Mouse (Mus musculus) 3134 (cell line): ENCODE measurements around the gene Nat10.

Experiments used
- DNase-seq: peaks from one replicate; pipeline ENCODE4 v3.0.0-alpha.2; 2011; ENCODE audit warnings: low spot score; ENCODE audit not compliant: insufficient read length; ENCODE audit errors: extremely low read depth

Gene Nat10

DNA sequence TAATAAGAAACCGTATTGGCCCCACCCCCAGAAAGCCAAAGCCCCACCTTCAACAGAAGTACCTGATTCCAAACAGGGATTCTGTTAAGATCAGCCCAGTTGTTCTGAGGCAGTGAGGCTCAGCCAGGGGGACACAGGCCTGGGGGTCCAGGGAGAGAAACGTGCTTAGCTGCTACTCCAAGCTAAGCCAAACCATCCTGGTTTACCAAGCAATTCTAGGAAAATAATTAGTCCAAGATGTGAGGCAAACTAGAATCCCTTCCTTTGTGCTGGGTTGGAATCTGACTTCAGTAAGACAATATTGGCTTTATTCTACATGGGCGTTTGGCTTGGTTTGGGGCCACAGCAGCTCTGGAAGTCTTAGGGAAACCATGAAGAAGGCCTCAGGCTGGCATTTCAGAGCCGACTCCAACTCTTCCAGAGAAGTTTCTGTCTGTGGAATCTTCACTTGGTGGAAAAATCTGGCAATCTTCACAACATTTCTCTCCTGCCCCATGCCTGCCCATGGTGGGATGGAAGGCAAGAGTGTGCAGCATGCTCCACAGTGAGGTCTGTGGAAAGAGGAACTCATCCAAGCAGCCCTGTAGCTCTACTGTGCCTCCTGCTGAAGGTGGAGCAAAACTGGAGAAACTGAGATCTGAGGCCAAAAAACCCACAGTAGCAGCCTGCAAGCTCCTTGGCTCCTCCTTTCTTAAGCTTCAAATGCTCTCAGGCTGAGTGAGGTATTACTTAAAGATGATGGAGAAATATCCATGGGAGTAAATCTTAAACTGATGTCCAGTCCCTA, 66.1 kb downstream of the Nat10 start:
- DNase-seq = no peak

DNA sequence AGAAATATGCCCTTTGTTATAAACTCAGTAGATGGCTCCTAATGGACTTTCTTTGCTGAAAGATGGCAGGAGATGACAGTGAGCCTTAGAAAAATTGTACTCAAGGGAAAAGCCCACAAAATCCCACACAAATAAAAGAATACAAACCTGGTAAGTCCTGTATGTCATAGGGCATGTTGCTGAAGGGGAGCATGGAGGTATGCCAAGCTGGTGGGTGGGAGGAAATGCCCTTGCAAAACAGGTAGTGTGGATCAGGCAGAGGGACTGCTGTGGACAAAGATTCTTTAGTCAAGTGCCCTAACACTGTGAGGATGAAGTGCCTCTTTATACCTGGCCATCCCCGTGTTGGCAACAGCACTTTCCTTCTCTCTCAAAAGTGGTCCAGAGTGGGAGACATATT, 68.3 kb downstream of the Nat10 start:
- DNase-seq = no peak

- no peak for DNase-seq
Measured at GRCm38 (mm10) chr2:103691278-103691677, 69.8 kb downstream of the Nat10 start.

DNA sequence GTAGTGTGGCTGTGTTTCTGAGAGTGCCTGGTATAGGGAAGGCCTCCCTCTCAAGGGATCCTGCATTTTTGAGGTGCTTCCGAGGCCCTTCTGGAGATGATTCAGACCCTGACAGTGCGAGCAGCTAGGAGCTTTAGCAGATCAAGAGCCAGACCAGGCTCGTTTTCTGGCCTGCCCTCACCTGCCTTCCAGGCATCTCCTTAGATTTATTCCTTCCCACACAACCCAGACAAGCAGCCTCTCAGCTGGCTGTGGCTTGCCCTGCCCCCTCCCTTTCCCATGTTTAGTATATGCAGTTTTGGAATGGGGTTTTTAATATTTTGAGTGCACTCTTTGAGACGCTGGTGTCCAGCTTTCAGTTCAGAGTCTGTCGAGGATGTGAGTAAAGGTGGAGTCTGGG, 70.2 kb downstream of the Nat10 start:
- no peak for DNase-seq

DNA sequence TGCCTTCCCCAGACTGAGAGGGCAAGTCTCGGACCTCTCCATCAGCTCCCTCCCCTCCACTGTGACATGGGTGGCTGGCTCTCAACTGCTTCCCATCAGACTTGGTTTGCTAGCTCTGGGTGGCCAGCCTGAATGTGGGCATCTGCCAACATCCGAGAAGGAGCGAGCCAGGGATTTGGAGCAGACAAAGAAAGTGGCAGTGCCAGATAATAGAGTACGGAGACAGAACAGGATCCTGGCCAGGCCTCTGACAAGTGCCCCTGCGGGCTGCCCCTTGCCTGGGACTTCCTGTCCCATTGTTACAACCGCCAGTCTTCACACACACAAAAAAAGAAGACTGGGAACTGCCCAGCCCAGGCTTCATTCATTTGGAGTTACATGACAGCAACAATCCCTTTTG, 70.6 kb downstream of the Nat10 start:
- DNase-seq = peak; percentile 62

DNA sequence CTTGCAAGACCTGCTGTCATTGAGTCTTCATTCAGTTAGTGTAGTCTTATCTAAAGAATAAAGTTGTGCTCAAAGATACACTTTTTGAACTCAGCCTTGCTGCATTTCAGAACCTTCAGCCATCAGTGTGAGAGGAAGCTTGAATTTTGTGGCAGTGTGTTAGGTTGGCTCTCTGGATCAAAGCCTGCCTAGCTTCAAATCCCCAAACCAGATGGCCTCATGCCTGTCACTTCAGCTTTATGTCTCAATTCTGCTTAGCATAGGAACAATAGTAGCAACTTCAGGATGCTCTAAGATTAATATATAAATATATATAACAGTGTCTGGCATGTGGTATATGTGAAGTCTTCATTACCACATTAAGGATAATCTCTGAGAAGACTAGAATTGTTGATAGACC, 73.2 kb downstream of the Nat10 start:
- DNase-seq = no peak

GRCm38 (mm10) chr2:103687143-103687542, 73.9 kb downstream of the Nat10 start:
- peak; percentile 78 for DNase-seq

GRCm38 (mm10) chr2:103685581-103685980, 75.5 kb downstream of the Nat10 start:
- peak; percentile 30 for DNase-seq

DNA sequence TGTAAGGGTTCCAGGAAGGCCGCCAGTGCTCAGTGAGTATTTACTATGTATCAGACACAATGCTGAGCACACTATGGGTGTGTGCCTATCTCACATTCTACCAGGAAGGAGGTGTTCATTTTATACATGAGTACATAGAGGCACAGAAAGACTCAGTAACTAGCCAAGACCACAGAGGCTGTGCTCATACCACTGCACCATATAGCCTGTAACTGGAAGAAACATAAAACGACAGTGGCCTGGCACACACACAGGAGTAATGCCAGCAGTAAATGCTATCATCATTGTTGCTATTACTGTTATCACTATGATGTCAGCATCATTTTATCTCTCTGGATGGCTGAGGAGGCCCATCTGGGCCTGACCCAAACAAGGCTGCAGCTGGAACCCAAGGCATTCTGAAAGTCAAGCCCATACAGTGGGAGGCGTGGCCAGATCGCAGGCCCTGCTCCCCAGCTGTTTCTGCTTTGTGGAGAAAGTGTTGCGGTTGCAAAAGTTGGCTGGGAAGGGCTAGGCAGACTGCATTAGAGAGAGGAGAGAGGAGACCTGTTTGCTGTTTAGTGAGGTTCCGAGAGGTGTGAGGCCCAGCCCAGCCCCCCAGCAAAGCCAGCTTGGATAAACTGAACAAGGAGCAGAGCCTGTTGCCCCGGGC, 76.0 kb downstream of the Nat10 start:
- peak; percentile 35 for DNase-seq

GRCm38 (mm10) chr2:103684431-103684830, 76.6 kb downstream of the Nat10 start:
- no peak for DNase-seq

GRCm38 (mm10) chr2:103682927-103683442, 78.1 kb downstream of the Nat10 start:
- no peak for DNase-seq

GRCm38 (mm10) chr2:103682261-103682722, 78.8 kb downstream of the Nat10 start:
- DNase-seq = no peak

DNA sequence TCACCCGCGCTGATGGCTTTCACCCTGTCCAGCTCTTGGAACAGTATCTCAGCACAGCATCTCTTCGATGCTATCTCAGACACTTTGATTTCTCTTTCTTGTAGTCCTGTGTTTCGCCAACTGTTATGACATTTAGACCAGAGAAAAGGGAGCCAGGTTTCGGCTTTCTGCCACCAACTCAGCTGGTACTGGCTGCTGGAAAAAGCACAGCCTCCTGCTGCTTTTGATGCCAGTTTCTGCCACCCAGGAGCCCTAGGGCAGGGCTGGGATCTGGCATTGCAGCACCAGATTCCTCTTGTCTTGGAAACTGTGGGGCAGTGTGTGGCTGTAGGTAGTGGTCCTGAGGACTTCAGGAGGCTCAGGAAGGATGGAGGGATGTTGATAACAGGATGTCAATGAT, 79.9 kb downstream of the Nat10 start:
- no peak for DNase-seq

- no peak for DNase-seq
Measured at GRCm38 (mm10) chr2:103680364-103681110, 80.5 kb downstream of the Nat10 start.

DNA sequence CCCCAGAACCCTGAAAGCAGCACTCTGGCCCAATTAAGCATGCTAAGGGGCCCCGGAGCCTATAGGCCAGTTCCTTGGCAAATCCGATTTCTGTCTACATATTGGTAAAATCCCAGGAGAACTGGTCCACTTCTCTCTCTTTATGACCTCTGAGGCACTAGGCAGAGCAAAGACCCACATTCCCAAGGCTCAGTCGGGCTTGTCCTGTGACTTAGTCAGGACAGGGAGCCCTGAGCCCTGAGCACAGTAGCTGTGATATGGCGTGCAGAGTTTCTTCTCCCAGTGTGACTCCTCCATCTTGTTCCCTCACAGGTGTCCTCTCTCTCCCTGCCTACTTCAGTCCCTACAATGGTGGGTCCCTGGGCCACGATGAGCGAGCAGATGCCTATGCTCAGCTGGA, 82.6 kb downstream of the Nat10 start:
- no peak for DNase-seq

- DNase-seq = no peak
Measured at GRCm38 (mm10) chr2:103677614-103678369, 83.3 kb downstream of the Nat10 start.

DNA sequence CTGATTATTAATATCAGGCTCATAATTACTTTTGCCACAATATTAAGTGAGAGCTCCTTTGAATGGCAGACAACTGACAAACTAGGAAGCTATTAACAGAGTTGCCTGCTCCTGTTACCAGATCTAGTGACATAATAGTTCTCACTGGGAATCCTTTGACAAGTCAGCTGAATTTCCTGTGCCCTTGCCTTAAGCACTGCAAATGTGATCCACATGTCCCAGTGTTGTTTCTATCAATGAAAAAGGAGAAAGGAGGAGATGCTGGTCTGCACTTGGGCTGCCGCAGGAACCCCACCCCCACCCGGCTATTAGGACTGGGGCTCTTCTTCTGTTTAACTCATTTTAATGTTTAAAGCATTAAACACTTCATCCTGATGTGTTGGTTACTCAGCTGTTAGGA, 84.3 kb downstream of the Nat10 start:
- DNase-seq = no peak

GRCm38 (mm10) chr2:103675391-103675790, 85.7 kb downstream of the Nat10 start:
- peak; percentile 43 for DNase-seq

DNA sequence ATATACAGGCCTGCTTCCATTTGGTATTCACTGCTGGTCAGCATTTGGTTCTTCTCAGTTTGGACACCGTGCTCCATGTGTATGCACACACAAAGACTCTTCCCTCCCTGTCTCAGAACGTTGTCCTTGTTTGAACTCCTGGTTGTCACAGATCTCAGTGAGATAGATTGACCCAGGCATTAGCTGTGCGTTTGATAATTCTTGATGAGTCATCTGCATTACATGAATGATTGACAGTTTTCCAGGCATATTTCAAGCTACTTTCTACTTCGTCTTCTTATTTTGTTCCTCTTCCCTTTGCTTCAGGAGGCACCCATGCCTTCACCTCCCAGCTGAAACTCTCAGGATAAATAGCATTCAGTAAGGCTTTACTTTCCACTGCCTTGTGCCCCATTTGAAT, 87.5 kb downstream of the Nat10 start:
- DNase-seq = no peak

- no peak for DNase-seq
Measured at GRCm38 (mm10) chr2:103672573-103673119, 88.4 kb downstream of the Nat10 start.
